In genomic region chr2:28465836-28466518, GRCm38 (mm10) we compare ENCODE assay signal across 8 mouse cellular contexts. TPM values are rescaled to one million over a fixed set of nuclear protein-coding genes. Genes with fewer than 3 reads are reported as not detected.
DNase-seq lines count a peak whose midpoint lies in the region; ATAC-seq and TF ChIP-seq lines count a peak whose summit lies in the region.

Gene 1700007K13Rik (minus strand): TSS chr2:28466332.

- DNase-seq in ES-CJ7 (ENCODE audit: low read depth, low spot score) = peak; percentile 96
- DNase-seq in c-Kit-positive CD71-positive TER-119-positive erythroid progenitor cells, embryonic 14.5 days (ENCODE audit: low spot score) = peak; percentile 34
- DNase-seq in hindbrain, embryonic 11.5 days (ENCODE audit: low spot score) = peak; percentile 79
- peak; percentile 70 to 76 for DNase-seq in layer of hippocampus, adult 2 months (ENCODE audit: low spot score in 2 of 2)
- peak; percentile 75 for DNase-seq in lung, embryonic 14.5 days
- peak; percentile 89 for DNase-seq in ovary, adult 18-20 months (ENCODE audit: low spot score)
- peak; percentile 60 for DNase-seq in thymus, postnatal 25 days

- no peaks in the 10 kb centered on the region for H3K9me3 ChIP-seq in forebrain, embryonic 12.5 days
- H3K9me3 ChIP-seq in hindbrain, embryonic 11.5 days (ENCODE audit: control insufficient read depth, low read length) = no peaks in the 10 kb centered on the region
- H3K9me3 ChIP-seq in lung, embryonic 14.5 days (ENCODE audit: low read depth, low read length) = no peaks in the 10 kb centered on the region

- H3K4me2 ChIP-seq in forebrain, embryonic 12.5 days = peak within 1 kb of the TSS; percentile 45
- peak within 1 kb of the TSS; percentile 38 for H3K4me2 ChIP-seq in hindbrain, embryonic 11.5 days (replicated peaks; ENCODE audit: low read depth, low read length)
- H3K4me2 ChIP-seq in lung, embryonic 14.5 days = peak within 1 kb of the TSS; percentile 57

- TF ChIP-seq CTCF in layer of hippocampus, adult 2 months (conservative IDR thresholded peaks at IDR 0.05) = no peak
- no peak for TF ChIP-seq CTCF in lung, embryonic 14.5 days (IDR thresholded peaks at IDR 0.05; ENCODE audit: low read depth)

- WGBS in forebrain, embryonic 12.5 days = 4% methylated on average over 25 of the region's 25 CpGs
- WGBS in hindbrain, embryonic 11.5 days = 7% methylated on average over 25 of the region's 25 CpGs
- 3% methylated on average over 25 of the region's 25 CpGs for WGBS in lung, embryonic 14.5 days

- peak; percentile 71 for ATAC-seq in forebrain, embryonic 12.5 days (ENCODE audit: low FRiP score)
- ATAC-seq in hindbrain, embryonic 11.5 days (ENCODE audit: low FRiP score) = peak; percentile 73
- ATAC-seq in lung, embryonic 14.5 days (ENCODE audit: insufficient read depth) = peak; percentile 52; the same call in 1 of the 2 replicates

- H3K36me3 ChIP-seq in forebrain, embryonic 12.5 days (replicated peaks) = peaks cover 23% of the 10 kb centered on the region
- peaks cover 6% of the 10 kb centered on the region; the same call in 1 of the 2 replicates for H3K36me3 ChIP-seq in hindbrain, embryonic 11.5 days (ENCODE audit: control insufficient read depth, insufficient read depth, low read length)
- peaks cover 21% of the 10 kb centered on the region for H3K36me3 ChIP-seq in lung, embryonic 14.5 days (ENCODE audit: insufficient read depth)

- H3K4me3 ChIP-seq in forebrain, embryonic 12.5 days (replicated peaks) = peak within 1 kb of the TSS; percentile 18
- H3K4me3 ChIP-seq in hindbrain, embryonic 11.5 days (ENCODE audit: low read depth, low read length) = peak within 1 kb of the TSS; percentile 14; the same call in 1 of the 2 replicates
- H3K4me3 ChIP-seq in layer of hippocampus, adult 2 months = peak within 1 kb of the TSS; percentile 22
- H3K4me3 ChIP-seq in lung, embryonic 14.5 days (ENCODE audit: low read depth, low read length) = peak within 1 kb of the TSS; percentile 20

- no peak within 1 kb of the TSS for H3K9ac ChIP-seq in forebrain, embryonic 12.5 days
- peak within 1 kb of the TSS; percentile 47; the same call in 1 of the 2 replicates for H3K9ac ChIP-seq in hindbrain, embryonic 11.5 days (ENCODE audit: low read depth, low read length)
- 0 out of 2 replicates have a peak within 1 kb of the TSS, but pooled peaks have one; percentile 34 for H3K9ac ChIP-seq in lung, embryonic 14.5 days

- peaks cover 25% of the 10 kb centered on the region for H3K4me1 ChIP-seq in forebrain, embryonic 12.5 days
- H3K4me1 ChIP-seq in hindbrain, embryonic 11.5 days (replicated peaks; ENCODE audit: control insufficient read depth, insufficient read depth, low read length) = peaks cover 10% of the 10 kb centered on the region; the same call in 1 of the 2 replicates
- peaks cover 3% of the 10 kb centered on the region; the same call in 1 of the 2 replicates for H3K4me1 ChIP-seq in lung, embryonic 14.5 days (ENCODE audit: insufficient read depth)

- peaks cover 14% of the 10 kb centered on the region; the same call in 1 of the 2 replicates for H3K27me3 ChIP-seq in forebrain, embryonic 12.5 days
- H3K27me3 ChIP-seq in hindbrain, embryonic 11.5 days (ENCODE audit: control insufficient read depth, insufficient read depth, low read length) = no peaks in the 10 kb centered on the region
- H3K27me3 ChIP-seq in lung, embryonic 14.5 days (ENCODE audit: insufficient read depth, low read length) = no peaks in the 10 kb centered on the region

- peak within 1 kb of the TSS; percentile 25; the same call in 1 of the 2 replicates for H3K27ac ChIP-seq in forebrain, embryonic 12.5 days
- H3K27ac ChIP-seq in hindbrain, embryonic 11.5 days (ENCODE audit: low read depth, low read length) = no peak within 1 kb of the TSS
- H3K27ac ChIP-seq in layer of hippocampus, adult 2 months = peak within 1 kb of the TSS; percentile 6; the same call in 1 of the 2 replicates
- no peak within 1 kb of the TSS for H3K27ac ChIP-seq in lung, embryonic 14.5 days (ENCODE audit: low read depth)

RNA-seq across cellular contexts. Expression of gene 1700007K13Rik, which starts in this region (rescaled TPM):
- 1.3 and 2.3 TPM in 2 replicates for polyA plus RNA-seq in forebrain, embryonic 12.5 days (2016; fragmentation: Nextera tagmentation; extraction: Ambion mirVana)
- polyA plus RNA-seq in hindbrain, embryonic 11.5 days (2014; fragmentation: Nextera tagmentation; extraction: Ambion mirVana) = 3.2 and 3.4 TPM in 2 replicates
- total RNA-seq in layer of hippocampus, adult 2 months (2021) = 1 to 10 TPM; 1.9 to 2.4 TPM
- 1.3 TPM in 1 of 2 replicates, not detected in the other for polyA plus RNA-seq in lung, embryonic 14.5 days (2014; fragmentation: Nextera tagmentation; extraction: Ambion mirVana)

Comparison
In these comparisons a context has a peak if more than half of its experiments do, and no peak if none do; other contexts are left out.
1. DNase-seq: peak in every context shown above with its lines; median percentile 96 in ES-CJ7; 89 in ovary, adult 18-20 months; 79 in hindbrain, embryonic 11.5 days; 75 in lung, embryonic 14.5 days; 73 in layer of hippocampus, adult 2 months; 60 in thymus, postnatal 25 days; 34 in c-Kit-positive CD71-positive TER-119-positive erythroid progenitor cells, embryonic 14.5 days.
2. H3K27ac ChIP-seq: peak in forebrain, embryonic 12.5 days (single experiment) and layer of hippocampus, adult 2 months (single experiment); none in hindbrain, embryonic 11.5 days (single experiment) and lung, embryonic 14.5 days (single experiment).
3. Peak in every context shown above with its lines, with median percentiles within 50 percentile points of each other: ATAC-seq, H3K4me2 ChIP-seq and H3K4me3 ChIP-seq.